Mouse (Mus musculus) heart, adult 2 months (tissue): ENCODE measurements around the gene Gpn1.

Experiments used
- CTCF ChIP-seq: fragments of 200-600 bp; IDR thresholded peaks from 2 replicates; pipeline ENCODE4 v1.8.1; 2022; ENCODE audit warnings: antibody characterized with exemption, mild to moderate bottlenecking, moderate library complexity
- EP300 ChIP-seq: fragments of 200-500 bp; IDR thresholded peaks from 2 replicates; pipeline ENCODE4 v1.6.1; 2011; ENCODE audit warnings: low read depth, low read length, control low read depth; ENCODE audit not compliant: insufficient read depth
- POLR2A ChIP-seq: fragments of 200-500 bp; IDR thresholded peaks from 2 replicates; pipeline ENCODE4 v1.6.1; 2011; ENCODE audit warnings: mild to moderate bottlenecking, low read depth, low read length, control low read depth; ENCODE audit not compliant: insufficient read depth

- no peak for TF ChIP-seq POLR2A
- peak; percentile 80 for TF ChIP-seq CTCF
- TF ChIP-seq EP300: no peak
Observed at GRCm38 (mm10) chr5:31470334-31470733, 24.2 kb upstream of the Gpn1 start.
